Mouse (Mus musculus): Measurements from ENCODE around the gene Clrn3. TPM values are rescaled to one million over a fixed set of nuclear protein-coding genes. Genes with fewer than 3 reads are reported as not detected.

Gene Clrn3
- total and polyA plus RNA-seq, 3 experiments, result not detected

DNA sequence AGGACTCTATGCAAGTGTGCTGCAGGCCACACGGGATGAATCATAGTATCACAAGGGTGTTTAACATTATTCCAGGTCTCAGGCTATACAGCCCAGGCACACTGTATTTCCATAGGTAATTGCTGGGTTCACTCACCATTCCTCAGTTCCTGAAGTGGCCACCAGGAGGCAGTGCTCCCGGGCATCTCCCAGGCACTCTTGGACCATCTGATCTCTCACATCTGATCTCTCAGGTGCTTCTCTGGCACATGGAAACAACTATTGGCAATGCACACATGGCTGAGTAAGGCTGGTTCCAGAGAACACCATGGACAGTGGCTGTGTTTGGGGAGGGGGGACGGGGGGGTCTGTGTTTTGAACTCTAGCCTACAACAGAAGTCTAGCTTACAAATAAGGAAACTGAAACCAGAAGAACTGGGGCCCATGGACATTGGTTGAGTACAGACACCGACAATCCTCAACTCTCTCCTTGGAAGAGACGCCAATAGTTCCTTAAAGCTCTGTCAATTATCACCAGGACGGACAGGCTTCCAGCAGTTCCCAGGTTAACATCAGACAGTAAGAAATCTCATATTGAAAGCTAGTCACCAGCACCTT, 40.1 kb downstream of the Clrn3 start:
- Histone ChIP-seq H3K4me1 (ENCODE audit: control insufficient read depth in 1 of 2, insufficient read depth in 2 of 2) (peaks cover 11 to 37% of the 10 kb centered on the region in 2 experiments), H3K9ac (ENCODE audit: insufficient read depth, low read depth) (no peak overlapping the region), H3K27me3 (replicated peaks) (no peaks in the 10 kb centered on the region), H3K9me3 (replicated peaks; ENCODE audit: low read length) (peaks cover 8% of the 10 kb centered on the region), H3K36me3 (replicated peaks in 1 of 2; ENCODE audit: control insufficient read depth in 1 of 2, insufficient read depth in 1 of 2, low read length in 1 of 2) (no peaks in the 10 kb centered on the region), H3K4me3 (replicated peaks in 1 of 3; ENCODE audit: low read depth in 2 of 3, low read length in 2 of 3, poor library complexity in 1 of 3) (no peak overlapping the region), H3K4me2 (ENCODE audit: insufficient read depth, low read depth, poor library complexity, severe bottlenecking) (peak overlapping the region; percentile 24; the same call in 1 of the 2 replicates), H3K79me2 (replicated peaks; ENCODE audit: control insufficient read depth, extremely low read depth, insufficient read depth, poor library complexity, severe bottlenecking) (no peaks in the 10 kb centered on the region), H3K27ac (ENCODE audit: insufficient read depth, low read depth) (no peak overlapping the region)
- dilution Hi-C loops (cut with MboI; ENCODE audit: extremely low pct_ligation_motif_present, extremely low pct_unique_long_range_greater_than_20kb, low sequenced_read_pairs), result no loop called here
- TF ChIP-seq MXI1 (IDR thresholded peaks at IDR 0.05; ENCODE audit: low read depth, low read length) (peak; percentile 63; the same call in 1 of the 2 replicates), ETS1 (conservative IDR thresholded peaks at IDR 0.05; ENCODE audit: low read depth, low read length) (no peak), E2F4 (IDR thresholded peaks at IDR 0.05; ENCODE audit: insufficient replicate concordance, low read depth, low read length) (no peak), CHD1 (IDR thresholded peaks at IDR 0.05; ENCODE audit: low read depth, low read length) (no peak), ZNF384 (IDR thresholded peaks at IDR 0.05; ENCODE audit: low read depth, low read length) (no peak), GABPA (IDR thresholded peaks at IDR 0.05; ENCODE audit: insufficient replicate concordance, low read depth, low read length) (no peak), CHD2 (IDR thresholded peaks at IDR 0.05; ENCODE audit: low read length) (0 out of 2 replicates have a peak, but pooled peaks have one; percentile 14), POLR2A (IDR thresholded peaks at IDR 0.05; ENCODE audit: low read depth, low read length) (no peak), USF2 (conservative IDR thresholded peaks at IDR 0.05; ENCODE audit: low read depth, low read length) (no peak), ELF1 (IDR thresholded peaks at IDR 0.05; ENCODE audit: low read depth, low read length) (no peak), NELFE (IDR thresholded peaks at IDR 0.05; ENCODE audit: low read depth, low read length) (0 out of 2 replicates have a peak, but pooled peaks have one; percentile 27), ZC3H11A (IDR thresholded peaks at IDR 0.05; ENCODE audit: low read depth, low read length) (no peak), ZKSCAN1 (IDR thresholded peaks at IDR 0.05; ENCODE audit: borderline replicate concordance, low read depth, low read length) (no peak), SIN3A (IDR thresholded peaks at IDR 0.05; ENCODE audit: low read length) (no peak), BHLHE40 (IDR thresholded peaks at IDR 0.05; ENCODE audit: low read depth, low read length) (peak; percentile 28; the same call in 1 of the 2 replicates), KAT2A (IDR thresholded peaks at IDR 0.05; ENCODE audit: insufficient replicate concordance, low read length) (no peak), TBP (conservative IDR thresholded peaks at IDR 0.05; ENCODE audit: low read depth, low read length) (no peak), MEF2A (IDR thresholded peaks at IDR 0.05; ENCODE audit: borderline replicate concordance, low read depth, low read length) (no peak; the same call in 1 of the 2 replicates), MAFK (IDR thresholded peaks at IDR 0.05; ENCODE audit: insufficient replicate concordance, low read length) (no peak), JUND (conservative IDR thresholded peaks at IDR 0.05; ENCODE audit: low read depth, low read length) (0 out of 2 replicates have a peak, but pooled peaks have one; percentile 24), CTCF (conservative IDR thresholded peaks at IDR 0.05 in 1 of 2, IDR thresholded peaks at IDR 0.05 in 1 of 2; ENCODE audit: low read depth in 2 of 2, low read length in 2 of 2) (peak; percentile 80 to 94), TCF12 (IDR thresholded peaks at IDR 0.05; ENCODE audit: low read depth, low read length) (peak; percentile 21; the same call in 1 of the 2 replicates), RAD21 (IDR thresholded peaks at IDR 0.05; ENCODE audit: low read depth, low read length) (peak; percentile 49), ZMIZ1 (IDR thresholded peaks at IDR 0.05; ENCODE audit: low read depth, low read length) (no peak), PAX5 (IDR thresholded peaks at IDR 0.05; ENCODE audit: low read length) (no peak), USF1 (IDR thresholded peaks at IDR 0.05; ENCODE audit: low read depth, low read length) (no peak), EP300 (IDR thresholded peaks at IDR 0.05; ENCODE audit: low read length) (peak; percentile 73), SMC3 (IDR thresholded peaks at IDR 0.05; ENCODE audit: low read depth, low read length) (peak; percentile 83), JUN (IDR thresholded peaks at IDR 0.05; ENCODE audit: insufficient read depth, low read depth, low read length) (no peak), MAZ (IDR thresholded peaks at IDR 0.05; ENCODE audit: low read depth, low read length) (0 out of 2 replicates have a peak, but pooled peaks have one; percentile 37), MYC (IDR thresholded peaks at IDR 0.05; ENCODE audit: low read depth, low read length) (no peak), UBTF (IDR thresholded peaks at IDR 0.05; ENCODE audit: low read depth, low read length) (no peak), HCFC1 (IDR thresholded peaks at IDR 0.05; ENCODE audit: low read depth, low read length) (no peak), NRF1 (IDR thresholded peaks at IDR 0.05; ENCODE audit: low read depth, low read length) (no peak), POLR2AphosphoS2 (IDR thresholded peaks at IDR 0.05; ENCODE audit: low read depth, low read length) (no peak), IRF4 (IDR thresholded peaks at IDR 0.05; ENCODE audit: low read depth, low read length) (peak; percentile 78), RCOR1 (conservative IDR thresholded peaks at IDR 0.05; ENCODE audit: low read depth, low read length) (0 out of 2 replicates have a peak, but pooled peaks have one; percentile 38), MAX (IDR thresholded peaks at IDR 0.05; ENCODE audit: low read length) (peak; percentile 42; the same call in 1 of the 2 replicates)
- in situ Hi-C loops (cut with MboI; ENCODE audit: low pct_ligation_motif_present, low pct_unique_long_range_greater_than_20kb, low sequenced_read_pairs), result loop anchor here (5.0 to 25.0 kb wide), 3 partner anchors 86 to 1626 kb away; no protein-coding TSS in a partner anchor
- peak; percentile 56 for DNase-seq (ENCODE audit: extremely low read depth)
